9 mouse cellular contexts compared by ENCODE assay signal in the genomic region with DNA sequence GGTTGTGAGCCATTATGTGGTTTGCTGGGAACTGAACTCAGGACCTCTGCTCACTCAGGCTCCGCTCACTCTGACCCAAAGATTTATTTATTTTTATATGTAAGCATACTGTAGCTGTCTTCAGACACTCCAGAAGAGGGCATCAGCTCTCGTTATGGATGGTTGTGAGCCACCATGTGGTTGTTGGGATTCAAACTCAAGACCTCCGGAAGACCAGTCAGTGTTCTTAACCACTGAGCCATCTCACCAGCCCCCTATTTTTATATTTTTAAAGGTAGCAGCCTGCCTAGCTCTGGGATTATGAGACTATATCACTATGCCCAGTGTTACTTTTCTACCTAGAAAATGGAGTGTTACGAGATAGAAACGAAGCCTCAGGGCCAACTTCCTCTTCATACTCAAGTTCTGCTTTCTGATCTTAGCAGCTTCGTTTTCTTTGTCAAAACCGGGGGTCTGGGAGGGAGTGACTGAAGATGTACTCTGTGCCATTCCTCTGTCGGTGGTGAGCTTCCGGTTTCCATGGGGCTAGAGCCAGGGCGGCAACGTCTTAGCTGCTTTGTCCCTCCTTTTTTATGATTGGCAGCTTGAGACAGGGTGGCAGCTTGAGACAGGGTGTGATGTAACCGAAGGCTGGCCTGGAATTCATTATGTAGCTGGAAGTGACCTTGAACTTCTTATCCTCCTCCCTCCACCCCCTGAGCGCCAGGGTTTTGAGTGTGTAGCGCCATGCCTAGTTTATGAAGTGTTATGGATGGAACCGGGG. TPM values are rescaled to one million over a fixed set of nuclear protein-coding genes. Genes with fewer than 3 reads are reported as not detected.
A peak's percentile ranks its signal among the peaks of the same experiment; 100 is the strongest.
DNase-seq lines count a peak whose midpoint lies in the region; ATAC-seq lines count a peak whose summit lies in the region.
"Had no signal": no experiment of that assay in that cellular context is flagged by ENCODE, and none has a peak within 500 bp of the region (broad histone marks: within the 10 kb centered on the region; RNA-seq: fewer than 3 reads in every experiment).

No protein-coding gene starts in this region.

- H3K4me1 ChIP-seq in heart, embryonic 11.5 days (ENCODE audit: control insufficient read depth, insufficient read depth, low read length): no peaks in the 10 kb centered on the region
- H3K4me1 ChIP-seq in liver, embryonic 13.5 days (replicated peaks): no peaks in the 10 kb centered on the region; the same call in 1 of the 2 replicates

- 72% methylated on average over 15 of the region's 15 CpGs for WGBS in heart, embryonic 11.5 days (ENCODE audit: insufficient replicate concordance)
- WGBS in liver, embryonic 13.5 days (ENCODE audit: insufficient replicate concordance): 36% methylated on average over 15 of the region's 15 CpGs

- H3K36me3 ChIP-seq in heart, embryonic 11.5 days (ENCODE audit: control insufficient read depth, insufficient read depth, low read length): no peaks in the 10 kb centered on the region
- H3K36me3 ChIP-seq in liver, embryonic 13.5 days: no peaks in the 10 kb centered on the region

- intact Hi-C loops in heart, postnatal 25 days (cut with DNase I): no loop called here

- no peak overlapping the region for H3K9ac ChIP-seq in heart, embryonic 11.5 days (ENCODE audit: low read depth, low read length)
- H3K9ac ChIP-seq in liver, embryonic 13.5 days: no peak overlapping the region

- H3K4me3 ChIP-seq in heart, embryonic 11.5 days (ENCODE audit: low read depth, low read length): no peak overlapping the region
- no peak overlapping the region for H3K4me3 ChIP-seq in liver, embryonic 13.5 days (replicated peaks)

- H3K4me2 ChIP-seq in heart, embryonic 11.5 days: no peak overlapping the region
- H3K4me2 ChIP-seq in liver, embryonic 13.5 days: no peak overlapping the region

- DNase-seq in heart, postnatal 25 days (ENCODE audit: low spot score): peak; percentile 34
- DNase-seq in adrenal gland, adult 8-10 months: peak; percentile 74
- peak; percentile 24 for DNase-seq in liver, embryonic 13.5 days
- DNase-seq in spleen, adult 18-20 months: peak; percentile 42 to 52
- no peak for DNase-seq in cerebellum, postnatal 4 days (ENCODE audit: low spot score in 2 of 2)
- no peak for DNase-seq in cerebellum, adult 11 months
- no peak for DNase-seq in urinary bladder, adult 2 months (ENCODE audit: low spot score)

- H3K27ac ChIP-seq in heart, embryonic 11.5 days (ENCODE audit: low read depth, low read length): no peak overlapping the region
- no peak overlapping the region for H3K27ac ChIP-seq in liver, embryonic 13.5 days
- H3K27ac ChIP-seq: kidney, postnatal 0 days had no signal

- no peak for ATAC-seq in heart, embryonic 11.5 days (replicated peaks; ENCODE audit: insufficient number of reproducible peaks, low FRiP score, low TSS enrichment)
- ATAC-seq in liver, embryonic 13.5 days (ENCODE audit: low read depth): peak; percentile 70

- no peaks in the 10 kb centered on the region for H3K9me3 ChIP-seq in heart, embryonic 11.5 days (replicated peaks; ENCODE audit: control insufficient read depth, low read length)
- no peaks in the 10 kb centered on the region for H3K9me3 ChIP-seq in liver, embryonic 13.5 days (replicated peaks)

- no peaks in the 10 kb centered on the region for H3K27me3 ChIP-seq in heart, embryonic 11.5 days (ENCODE audit: control insufficient read depth, insufficient read depth, low read length)
- no peaks in the 10 kb centered on the region for H3K27me3 ChIP-seq in liver, embryonic 13.5 days

RNA-seq across cellular contexts. Expression of gene Capzb, which starts 23.5 kb away (rescaled TPM):
- total RNA-seq in heart, postnatal 25 days (2021): 100 to 1,000 TPM; 415 to 449 TPM
- 316 and 319 TPM in 2 replicates for polyA plus RNA-seq in heart, embryonic 11.5 days (2014; fragmentation: Nextera tagmentation; extraction: Ambion mirVana)
- 100 to 1,000 TPM; 357 to 412 (median 388) TPM for total RNA-seq in adrenal gland, adult 8-10 months (2022)
- polyA plus RNA-seq in liver, embryonic 13.5 days (2015; fragmentation: Nextera tagmentation; extraction: Ambion mirVana): 173 and 198 TPM in 2 replicates
- 297 and 375 TPM in 2 replicates for polyA plus RNA-seq in urinary bladder, adult 2 months (2012; rRNA removed)

RNA-seq across cellular contexts. Expression of gene Minos1, which starts 38.3 kb away (rescaled TPM):
- total RNA-seq in heart, postnatal 25 days (2021): 100 to 1,000 TPM; 782 to 827 TPM
- 649 and 675 TPM in 2 replicates for polyA plus RNA-seq in heart, embryonic 11.5 days (2014; fragmentation: Nextera tagmentation; extraction: Ambion mirVana)
- 100 to 1,000 TPM; 273 to 460 (median 363) TPM for total RNA-seq in adrenal gland, adult 8-10 months (2022)
- 403 and 435 TPM in 2 replicates for polyA plus RNA-seq in liver, embryonic 13.5 days (2015; fragmentation: Nextera tagmentation; extraction: Ambion mirVana)
- polyA plus RNA-seq in urinary bladder, adult 2 months (2012; rRNA removed): 174 and 186 TPM in 2 replicates

Comparison
In these comparisons a context has a peak if more than half of its experiments do, and no peak if none do; other contexts are left out.
1. DNase-seq: peak in heart, postnatal 25 days (single experiment), adrenal gland, adult 8-10 months (single experiment), liver, embryonic 13.5 days (single experiment) and spleen, adult 18-20 months (2 of 2); none in cerebellum, postnatal 4 days (0 of 2), cerebellum, adult 11 months (single experiment) and urinary bladder, adult 2 months (single experiment).